Mouse (Mus musculus): Measurements from ENCODE around the gene Sympk.

DNA sequence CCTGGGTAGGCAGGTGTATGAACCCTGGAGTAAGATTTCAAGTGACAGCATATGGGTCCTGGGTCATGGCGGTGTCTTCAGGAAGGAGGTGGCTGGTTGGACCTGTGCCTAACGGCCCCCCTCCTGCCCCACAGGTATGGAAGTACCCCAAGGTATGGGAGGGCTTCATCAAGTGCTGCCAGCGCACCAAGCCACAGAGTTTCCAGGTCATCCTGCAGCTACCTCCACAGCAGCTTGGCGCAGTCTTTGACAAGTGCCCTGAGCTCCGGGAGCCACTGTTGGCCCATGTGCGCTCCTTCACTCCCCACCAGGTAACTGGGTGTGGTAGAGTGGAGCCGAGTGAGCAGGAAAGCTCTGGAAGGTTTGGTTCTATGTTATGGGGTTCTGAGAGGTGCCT lies 29.0 kb downstream of the Sympk start:
- TF ChIP-seq CTCF (IDR thresholded peaks at IDR 0.05; ENCODE audit: insufficient read depth, low read depth, low read length) = no peak
- no peak for TF ChIP-seq POLR2A (IDR thresholded peaks at IDR 0.05; ENCODE audit: insufficient read depth, low read depth, low read length)

Data from olfactory bulb, adult 2 months (tissue).